Mouse (Mus musculus): ENCODE measurements at regions not wholly inside any gene's neighbourhood (a gene's known extent, or its start where the extent isn't known, plus 50 kb on each side); places are given as distances from the start of the nearest gene placed in this dataset.
A peak's percentile ranks its signal among the peaks of the same experiment; 100 is the strongest.

- no peaks in the 10 kb centered on the region for H3K27me3 ChIP-seq (ENCODE audit: control insufficient read depth, insufficient read depth, low read length)
- no peak overlapping the region for H3K4me3 ChIP-seq (ENCODE audit: low read depth, low read length)
- no peak overlapping the region for H3K9ac ChIP-seq (replicated peaks; ENCODE audit: low read depth, low read length)
- no peak for ATAC-seq (ENCODE audit: insufficient number of reproducible peaks, insufficient read depth, low FRiP score, low read depth)
- no peak overlapping the region for H3K27ac ChIP-seq (ENCODE audit: low read length)
- H3K9me3 ChIP-seq (ENCODE audit: control insufficient read depth, low read depth, low read length): no peaks in the 10 kb centered on the region
- WGBS: 80% methylated on average over 7 of the region's 7 CpGs
- no peaks in the 10 kb centered on the region for H3K36me3 ChIP-seq (ENCODE audit: control insufficient read depth, insufficient read depth, low read length)
- no peak overlapping the region for H3K4me2 ChIP-seq (replicated peaks; ENCODE audit: low read depth, low read length)
- no peaks in the 10 kb centered on the region for H3K4me1 ChIP-seq (ENCODE audit: control insufficient read depth, insufficient read depth, low read length)
Measured at GRCm38 (mm10) chr8:26816977-26817376, 160.1 kb upstream of the Zfp703 start.

- 78% methylated on average over 8 of the region's 8 CpGs for WGBS
- Histone ChIP-seq H3K4me1 (ENCODE audit: control insufficient read depth, insufficient read depth, low read length) (peaks cover 9% of the 10 kb centered on the region), H3K9me3 (ENCODE audit: control insufficient read depth, low read depth, low read length) (no peaks in the 10 kb centered on the region), H3K27ac (ENCODE audit: low read length) (no peak overlapping the region), H3K9ac (replicated peaks; ENCODE audit: low read depth, low read length) (no peak overlapping the region), H3K4me2 (replicated peaks; ENCODE audit: low read depth, low read length) (no peak overlapping the region), H3K4me3 (ENCODE audit: low read depth, low read length) (no peak overlapping the region), H3K27me3 (ENCODE audit: control insufficient read depth, insufficient read depth, low read length) (no peaks in the 10 kb centered on the region), H3K36me3 (ENCODE audit: control insufficient read depth, insufficient read depth, low read length) (no peaks in the 10 kb centered on the region)
- no peak for ATAC-seq (ENCODE audit: insufficient number of reproducible peaks, insufficient read depth, low FRiP score, low read depth)
Measured at GRCm38 (mm10) chr8:26824189-26824941, 152.8 kb upstream of the Zfp703 start.

DNA sequence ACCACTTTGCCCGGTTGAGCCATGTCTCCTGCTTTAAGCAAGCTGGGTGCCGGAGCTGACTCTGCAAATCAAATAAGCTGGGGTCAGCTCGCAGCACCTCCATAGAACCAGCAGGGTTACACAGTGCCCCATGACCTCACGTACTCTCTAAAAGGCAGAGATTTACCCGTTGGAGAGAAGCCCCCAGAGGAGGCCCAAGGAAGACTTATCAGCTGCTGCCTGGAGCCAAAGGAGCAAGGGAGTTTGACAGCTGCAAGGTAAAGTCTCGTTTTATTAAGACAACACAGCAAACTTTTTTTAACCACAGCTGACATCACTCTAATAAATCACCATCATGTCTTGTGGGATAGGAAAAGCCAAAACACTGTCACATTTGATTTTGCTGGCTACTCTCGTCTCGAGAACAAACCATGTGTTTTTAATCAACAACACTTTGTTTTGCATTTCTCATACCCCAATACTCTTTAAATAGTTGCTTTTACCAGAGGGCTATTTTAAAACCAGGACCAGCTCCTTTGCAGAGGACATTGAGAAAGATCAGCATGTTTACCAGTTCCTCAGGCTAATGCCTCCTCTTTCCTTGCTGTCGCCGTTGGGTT, 148.7 kb upstream of the Zfp703 start:
- H3K9me3 ChIP-seq (ENCODE audit: control insufficient read depth, low read depth, low read length): no peaks in the 10 kb centered on the region
- H3K4me1 ChIP-seq (ENCODE audit: control insufficient read depth, insufficient read depth, low read length): peaks cover 20% of the 10 kb centered on the region
- no peak for ATAC-seq (ENCODE audit: insufficient number of reproducible peaks, insufficient read depth, low FRiP score, low read depth)
- H3K27ac ChIP-seq (ENCODE audit: low read length): no peak overlapping the region
- no peaks in the 10 kb centered on the region for H3K36me3 ChIP-seq (ENCODE audit: control insufficient read depth, insufficient read depth, low read length)
- no peak overlapping the region for H3K4me3 ChIP-seq (ENCODE audit: low read depth, low read length)
- H3K9ac ChIP-seq (replicated peaks; ENCODE audit: low read depth, low read length): no peak overlapping the region
- no peaks in the 10 kb centered on the region for H3K27me3 ChIP-seq (ENCODE audit: control insufficient read depth, insufficient read depth, low read length)
- H3K4me2 ChIP-seq (replicated peaks; ENCODE audit: low read depth, low read length): no peak overlapping the region
- 23% methylated on average over 10 of the region's 10 CpGs for WGBS

DNA sequence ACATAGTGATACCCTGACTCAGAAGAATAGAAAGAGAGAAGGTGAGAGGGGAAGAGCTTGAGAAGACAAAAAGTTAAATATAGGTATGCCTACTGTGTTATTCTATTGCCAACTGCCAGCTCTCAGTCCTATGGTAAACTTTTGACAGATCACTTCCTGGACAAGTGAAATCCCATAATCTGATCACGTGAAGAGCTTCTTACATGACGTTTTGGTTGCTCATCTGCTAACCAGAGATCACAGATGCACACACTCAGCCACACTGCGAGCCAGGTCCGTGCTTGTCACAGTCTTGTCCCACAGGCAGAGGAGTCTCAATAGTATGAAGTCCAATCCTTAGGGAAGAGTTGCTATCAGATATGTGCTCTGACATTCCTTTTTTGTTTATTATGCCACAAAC, 147.8 kb upstream of the Zfp703 start:
- Histone ChIP-seq H3K9me3 (ENCODE audit: control insufficient read depth, low read depth, low read length) (no peaks in the 10 kb centered on the region), H3K27ac (ENCODE audit: low read length) (no peak overlapping the region; the same call in 1 of the 2 replicates), H3K4me2 (replicated peaks; ENCODE audit: low read depth, low read length) (no peak overlapping the region), H3K27me3 (ENCODE audit: control insufficient read depth, insufficient read depth, low read length) (no peaks in the 10 kb centered on the region), H3K4me3 (ENCODE audit: low read depth, low read length) (no peak overlapping the region), H3K36me3 (ENCODE audit: control insufficient read depth, insufficient read depth, low read length) (no peaks in the 10 kb centered on the region), H3K9ac (replicated peaks; ENCODE audit: low read depth, low read length) (no peak overlapping the region), H3K4me1 (ENCODE audit: control insufficient read depth, insufficient read depth, low read length) (peaks cover 20% of the 10 kb centered on the region)
- no peak for ATAC-seq (ENCODE audit: insufficient number of reproducible peaks, insufficient read depth, low FRiP score, low read depth)
- WGBS: 68% methylated on average over 4 of the region's 4 CpGs

GRCm38 (mm10) chr8:26831148-26831547, 146.0 kb upstream of the Zfp703 start:
- no peak overlapping the region for H3K4me3 ChIP-seq (ENCODE audit: low read depth, low read length)
- peaks cover 33% of the 10 kb centered on the region for H3K4me1 ChIP-seq (ENCODE audit: control insufficient read depth, insufficient read depth, low read length)
- no peaks in the 10 kb centered on the region for H3K36me3 ChIP-seq (ENCODE audit: control insufficient read depth, insufficient read depth, low read length)
- no peak for ATAC-seq (ENCODE audit: insufficient number of reproducible peaks, insufficient read depth, low FRiP score, low read depth)
- no peak overlapping the region for H3K9ac ChIP-seq (replicated peaks; ENCODE audit: low read depth, low read length)
- H3K27ac ChIP-seq (ENCODE audit: low read length): no peak overlapping the region
- no peaks in the 10 kb centered on the region for H3K9me3 ChIP-seq (ENCODE audit: control insufficient read depth, low read depth, low read length)
- no peak overlapping the region for H3K4me2 ChIP-seq (replicated peaks; ENCODE audit: low read depth, low read length)
- no peaks in the 10 kb centered on the region for H3K27me3 ChIP-seq (ENCODE audit: control insufficient read depth, insufficient read depth, low read length)
- WGBS: 32% methylated on average over 5 of the region's 5 CpGs

GRCm38 (mm10) chr8:26831790-26832189, 145.3 kb upstream of the Zfp703 start:
- H3K9me3 ChIP-seq (ENCODE audit: control insufficient read depth, low read depth, low read length): no peaks in the 10 kb centered on the region
- H3K4me3 ChIP-seq (ENCODE audit: low read depth, low read length): no peak overlapping the region
- no peak overlapping the region for H3K9ac ChIP-seq (replicated peaks; ENCODE audit: low read depth, low read length)
- no peak overlapping the region for H3K27ac ChIP-seq (ENCODE audit: low read length)
- H3K4me1 ChIP-seq (ENCODE audit: control insufficient read depth, insufficient read depth, low read length): peaks cover 33% of the 10 kb centered on the region
- ATAC-seq (ENCODE audit: insufficient number of reproducible peaks, insufficient read depth, low FRiP score, low read depth): no peak
- no peak overlapping the region for H3K4me2 ChIP-seq (replicated peaks; ENCODE audit: low read depth, low read length)
- 60% methylated on average over 6 of the region's 6 CpGs for WGBS
- H3K27me3 ChIP-seq (ENCODE audit: control insufficient read depth, insufficient read depth, low read length): no peaks in the 10 kb centered on the region
- no peaks in the 10 kb centered on the region for H3K36me3 ChIP-seq (ENCODE audit: control insufficient read depth, insufficient read depth, low read length)

DNA sequence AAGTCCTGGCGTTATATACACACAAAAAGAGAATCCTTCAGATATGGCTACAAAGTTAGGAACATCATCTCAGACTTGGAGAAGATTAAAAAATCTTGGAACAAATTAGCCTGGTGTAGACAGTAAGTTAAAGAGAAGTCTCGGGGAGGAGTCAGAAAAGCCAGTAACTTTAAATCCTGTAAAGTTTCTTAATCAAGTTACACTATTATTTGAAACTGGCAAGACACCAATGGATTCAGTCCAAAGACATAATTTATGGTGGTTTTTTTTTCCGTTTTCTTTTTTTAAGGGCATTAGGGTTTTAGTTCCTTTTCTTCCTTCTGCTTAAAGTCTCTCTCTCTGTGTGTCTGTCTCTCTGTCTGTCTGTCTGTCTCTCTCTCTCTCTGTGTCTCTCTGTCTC, 144.6 kb upstream of the Zfp703 start:
- Histone ChIP-seq H3K9me3 (ENCODE audit: control insufficient read depth, low read depth, low read length) (no peaks in the 10 kb centered on the region), H3K4me2 (replicated peaks; ENCODE audit: low read depth, low read length) (no peak overlapping the region), H3K36me3 (ENCODE audit: control insufficient read depth, insufficient read depth, low read length) (no peaks in the 10 kb centered on the region), H3K4me1 (ENCODE audit: control insufficient read depth, insufficient read depth, low read length) (peaks cover 33% of the 10 kb centered on the region), H3K27me3 (ENCODE audit: control insufficient read depth, insufficient read depth, low read length) (no peaks in the 10 kb centered on the region), H3K9ac (replicated peaks; ENCODE audit: low read depth, low read length) (no peak overlapping the region), H3K27ac (ENCODE audit: low read length) (peak overlapping the region; percentile 13; the same call in 1 of the 2 replicates), H3K4me3 (ENCODE audit: low read depth, low read length) (no peak overlapping the region)
- no peak for ATAC-seq (ENCODE audit: insufficient number of reproducible peaks, insufficient read depth, low FRiP score, low read depth)
- WGBS: 50% methylated on average over 3 of the region's 3 CpGs

GRCm38 (mm10) chr8:26833297-26833696, 143.8 kb upstream of the Zfp703 start:
- Histone ChIP-seq H3K9ac (replicated peaks; ENCODE audit: low read depth, low read length) (no peak overlapping the region), H3K4me2 (replicated peaks; ENCODE audit: low read depth, low read length) (no peak overlapping the region), H3K36me3 (ENCODE audit: control insufficient read depth, insufficient read depth, low read length) (no peaks in the 10 kb centered on the region), H3K4me3 (ENCODE audit: low read depth, low read length) (no peak overlapping the region), H3K27me3 (ENCODE audit: control insufficient read depth, insufficient read depth, low read length) (no peaks in the 10 kb centered on the region), H3K27ac (ENCODE audit: low read length) (0 out of 2 replicates have a peak overlapping the region, but pooled peaks have one; percentile 13), H3K4me1 (ENCODE audit: control insufficient read depth, insufficient read depth, low read length) (peaks cover 33% of the 10 kb centered on the region), H3K9me3 (ENCODE audit: control insufficient read depth, low read depth, low read length) (no peaks in the 10 kb centered on the region)
- WGBS: 14% methylated on average over 4 of the region's 4 CpGs
- ATAC-seq (ENCODE audit: insufficient number of reproducible peaks, insufficient read depth, low FRiP score, low read depth): peak; percentile 58

All from stomach, embryonic 14.5 days (tissue).